ENCODE assay signal across 9 mouse cellular contexts in genomic region chr12:112628928-112629721, GRCm38 (mm10). TPM values are rescaled to one million over a fixed set of nuclear protein-coding genes. Genes with fewer than 3 reads are reported as not detected.
DNase-seq lines count a peak whose midpoint lies in the region; ATAC-seq lines count a peak whose summit lies in the region.
"Had no signal": no experiment of that assay in that cellular context is flagged by ENCODE, and none has a peak within 500 bp of the region (broad histone marks: within the 10 kb centered on the region; RNA-seq: fewer than 3 reads in every experiment).

No protein-coding gene starts in this region.

- peaks cover 53% of the 10 kb centered on the region for H3K4me1 ChIP-seq in embryonic facial prominence, embryonic 10.5 days
- H3K4me1 ChIP-seq in heart, embryonic 13.5 days, result peaks cover 61% of the 10 kb centered on the region

- H3K36me3 ChIP-seq in embryonic facial prominence, embryonic 10.5 days (replicated peaks), result no peaks in the 10 kb centered on the region
- peaks cover 16% of the 10 kb centered on the region for H3K36me3 ChIP-seq in heart, embryonic 13.5 days
- H3K36me3 ChIP-seq in macrophage (ENCODE audit: inconsistent target), result no peaks in the 10 kb centered on the region

- H3K79me2 ChIP-seq in macrophage (ENCODE audit: inconsistent target), result no peaks in the 10 kb centered on the region

- DNase-seq in cerebellum, adult 11 months, result peak; percentile 49
- no peak for DNase-seq in cerebellum, postnatal 14 days
- DNase-seq in NIH3T3 (ENCODE audit: low read depth), result peak; percentile 85
- peak; percentile 83 for DNase-seq in embryonic facial prominence, embryonic 10.5 days (ENCODE audit: low spot score)
- DNase-seq in kidney, postnatal 14 days, result peak; percentile 65
- peak; percentile 65 to 73 for DNase-seq in spleen, postnatal 36 days (ENCODE audit: low spot score in 2 of 2)

- H3K4me3 ChIP-seq in embryonic facial prominence, embryonic 10.5 days, result peak overlapping the region; percentile 49
- H3K4me3 ChIP-seq in heart, embryonic 13.5 days, result peak overlapping the region; percentile 41
- H3K4me3 ChIP-seq in macrophage (ENCODE audit: inconsistent target), result peak overlapping the region; percentile 3; the same call in 1 of the 2 replicates

- no peaks in the 10 kb centered on the region for H3K27me3 ChIP-seq in embryonic facial prominence, embryonic 10.5 days (replicated peaks; ENCODE audit: low read depth, poor library complexity, severe bottlenecking)
- no peaks in the 10 kb centered on the region for H3K27me3 ChIP-seq in heart, embryonic 13.5 days (replicated peaks)
- H3K27me3 ChIP-seq: CH12.LX had no signal

- H3K4me2 ChIP-seq in heart, embryonic 13.5 days, result peak overlapping the region; percentile 72

- peak overlapping the region; percentile 69 for H3K9ac ChIP-seq in heart, embryonic 13.5 days

- 37% methylated on average over 19 of the region's 19 CpGs for WGBS in embryonic facial prominence, embryonic 10.5 days
- 19% methylated on average over 19 of the region's 19 CpGs for WGBS in heart, embryonic 13.5 days
- WGBS in macrophage (ENCODE audit: missing documents), result under 1% methylated on average over 19 of the region's 19 CpGs

- H3K9me3 ChIP-seq in embryonic facial prominence, embryonic 10.5 days, result no peaks in the 10 kb centered on the region
- H3K9me3 ChIP-seq in heart, embryonic 13.5 days, result no peaks in the 10 kb centered on the region

- peak overlapping the region; percentile 60 for H3K27ac ChIP-seq in embryonic facial prominence, embryonic 10.5 days (replicated peaks)
- peak overlapping the region; percentile 61 for H3K27ac ChIP-seq in heart, embryonic 13.5 days (replicated peaks)
- peak overlapping the region; percentile 98 for H3K27ac ChIP-seq in macrophage

- peak; percentile 69; the same call in 1 of the 2 replicates for ATAC-seq in heart, embryonic 13.5 days (ENCODE audit: extremely low read depth, insufficient number of reproducible peaks, low FRiP score, low TSS enrichment)

RNA-seq across cellular contexts. Expression of gene Adssl1, which starts 9.3 kb away (rescaled TPM):
- polyA plus RNA-seq in embryonic facial prominence, embryonic 10.5 days (2016; fragmentation: Nextera tagmentation; extraction: Ambion mirVana), result 4.0 and 4.3 TPM in 2 replicates
- 69.3 and 83.9 TPM in 2 replicates for polyA plus RNA-seq in heart, embryonic 13.5 days (2015; fragmentation: Nextera tagmentation; extraction: Ambion mirVana)
- total RNA-seq in macrophage (2018; cell fraction: chromatin; rRNA removed), result 10 to 100 TPM in 13 of 26 experiments, 1 to 10 TPM in 13; 2.6 to 59.5 (median 10.7) TPM
- total RNA-seq in macrophage (2018; cell fraction: cytosol; rRNA removed), result 10 to 100 TPM in 25 of 26 experiments, 1 to 10 TPM in 1; 9.8 to 60.0 (median 28.1) TPM
- total RNA-seq in macrophage (2018; cell fraction: nucleus; rRNA removed), result 10 to 100 TPM in 14 of 26 experiments, 1 to 10 TPM in 12; 5.0 to 69.9 (median 11.8) TPM
- 33.0 to 157 TPM (median 71.6 TPM) in 3 replicates for polyA plus RNA-seq in macrophage (2018)

RNA-seq across cellular contexts. Expression of gene Siva1, which starts 15.4 kb away (rescaled TPM):
- 332 TPM in 2 replicates for polyA plus RNA-seq in embryonic facial prominence, embryonic 10.5 days (2016; fragmentation: Nextera tagmentation; extraction: Ambion mirVana)
- polyA plus RNA-seq in heart, embryonic 13.5 days (2015; fragmentation: Nextera tagmentation; extraction: Ambion mirVana), result 129 and 149 TPM in 2 replicates
- total RNA-seq in macrophage (2018; cell fraction: chromatin; rRNA removed), result 10 to 100 TPM in 9 of 26 experiments, 1 to 10 TPM in 16, not detected in 1; 1.1 to 26.5 (median 6.5) TPM
- 10 to 100 TPM; 12.1 to 26.8 (median 20.1) TPM for total RNA-seq in macrophage (2018; cell fraction: cytosol; rRNA removed)
- total RNA-seq in macrophage (2018; cell fraction: nucleus; rRNA removed), result 10 to 100 TPM in 11 of 26 experiments, 1 to 10 TPM in 15; 2.3 to 45.8 (median 8.3) TPM
- polyA plus RNA-seq in macrophage (2018), result 5.6 to 43.8 TPM (median 19.5 TPM) in 3 replicates

RNA-seq across cellular contexts. Expression of gene Inf2, which starts 40.5 kb away (rescaled TPM):
- polyA plus RNA-seq in embryonic facial prominence, embryonic 10.5 days (2016; fragmentation: Nextera tagmentation; extraction: Ambion mirVana), result 1.5 and 1.7 TPM in 2 replicates
- 3.2 TPM in 2 replicates for polyA plus RNA-seq in heart, embryonic 13.5 days (2015; fragmentation: Nextera tagmentation; extraction: Ambion mirVana)
- total RNA-seq in macrophage (2018; cell fraction: chromatin; rRNA removed), result 100 to 1,000 TPM in 3 of 26 experiments, 10 to 100 TPM in 23; 10.2 to 397 (median 25.5) TPM
- 10 to 100 TPM in 12 of 26 experiments, 1 to 10 TPM in 14; 2.1 to 23.7 (median 7.4) TPM for total RNA-seq in macrophage (2018; cell fraction: cytosol; rRNA removed)
- total RNA-seq in macrophage (2018; cell fraction: nucleus; rRNA removed), result 10 to 100 TPM in 16 of 26 experiments, 1 to 10 TPM in 10; 4.2 to 93.0 (median 16.7) TPM
- 6.8 to 20.9 TPM (median 9.4 TPM) in 3 replicates for polyA plus RNA-seq in macrophage (2018)

RNA-seq across cellular contexts. Expression of gene Akt1, which starts 45.6 kb away (rescaled TPM):
- polyA plus RNA-seq in embryonic facial prominence, embryonic 10.5 days (2016; fragmentation: Nextera tagmentation; extraction: Ambion mirVana), result 47.0 and 53.4 TPM in 2 replicates
- 59.2 and 66.6 TPM in 2 replicates for polyA plus RNA-seq in heart, embryonic 13.5 days (2015; fragmentation: Nextera tagmentation; extraction: Ambion mirVana)
- total RNA-seq in macrophage (2018; cell fraction: chromatin; rRNA removed), result 100 to 1,000 TPM in 20 of 26 experiments, 10 to 100 TPM in 6; 46.0 to 331 (median 122) TPM
- total RNA-seq in macrophage (2018; cell fraction: cytosol; rRNA removed), result 100 to 1,000 TPM in 25 of 26 experiments, 10 to 100 TPM in 1; 98.0 to 240 (median 160) TPM
- 100 to 1,000 TPM in 16 of 26 experiments, 10 to 100 TPM in 10; 69.7 to 196 (median 103) TPM for total RNA-seq in macrophage (2018; cell fraction: nucleus; rRNA removed)
- polyA plus RNA-seq in macrophage (2018), result 174 to 203 TPM (median 184 TPM) in 3 replicates

RNA-seq across cellular contexts. Expression of gene Zbtb42, which starts 49.5 kb away (rescaled TPM):
- polyA plus RNA-seq in embryonic facial prominence, embryonic 10.5 days (2016; fragmentation: Nextera tagmentation; extraction: Ambion mirVana), result 4.3 and 4.5 TPM in 2 replicates
- 5.8 and 6.2 TPM in 2 replicates for polyA plus RNA-seq in heart, embryonic 13.5 days (2015; fragmentation: Nextera tagmentation; extraction: Ambion mirVana)
- total RNA-seq in macrophage (2018; cell fraction: chromatin; rRNA removed), result 1 to 10 TPM in 19 of 26 experiments, under 1 TPM in 6, not detected in 1; 0.33 to 9.8 (median 1.9) TPM
- 10 to 100 TPM in 1 of 26 experiments, 1 to 10 TPM in 25; 1.1 to 13.8 (median 3.6) TPM for total RNA-seq in macrophage (2018; cell fraction: cytosol; rRNA removed)
- 10 to 100 TPM in 2 of 26 experiments, 1 to 10 TPM in 24; 1.0 to 13.1 (median 3.1) TPM for total RNA-seq in macrophage (2018; cell fraction: nucleus; rRNA removed)
- 3.2 to 4.7 TPM (median 3.5 TPM) in 3 replicates for polyA plus RNA-seq in macrophage (2018)

Comparison
In these comparisons a context has a peak if more than half of its experiments do, and no peak if none do; other contexts are left out.
1. DNase-seq: peak in cerebellum, adult 11 months (single experiment), NIH3T3 (single experiment), embryonic facial prominence, embryonic 10.5 days (single experiment), kidney, postnatal 14 days (single experiment) and spleen, postnatal 36 days (2 of 2); none in cerebellum, postnatal 14 days (0 of 2).
2. Peak in every context shown above with its lines, with median percentiles within 50 percentile points of each other: H3K27ac ChIP-seq and H3K4me3 ChIP-seq.